Mouse (Mus musculus): ENCODE measurements at regions not wholly inside any gene's neighbourhood (a gene's known extent, or its start where the extent isn't known, plus 50 kb on each side); places are given as distances from the start of the nearest gene placed in this dataset.
A peak's percentile ranks its signal among the peaks of the same experiment; 100 is the strongest.

DNA sequence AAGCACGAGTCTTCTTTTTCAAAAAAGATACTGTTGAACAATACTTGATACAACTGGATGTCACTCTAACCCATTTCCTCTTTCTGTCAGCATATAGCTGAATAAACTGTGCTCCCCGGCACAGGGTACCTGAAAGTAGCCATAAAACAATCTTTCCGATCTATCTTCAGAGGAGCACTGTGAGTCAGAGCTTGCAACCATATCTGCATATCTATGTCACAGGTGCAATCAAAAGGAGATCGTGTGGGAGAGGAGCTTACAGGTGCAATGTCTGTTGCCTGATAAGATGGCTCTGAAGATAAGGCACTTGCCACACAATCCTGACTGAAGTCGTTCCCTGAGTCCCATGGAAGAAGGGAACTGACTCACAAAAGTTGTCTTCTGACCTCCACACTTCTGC lies 58.5 kb upstream of the Hnrnpa3 start:
- 84% methylated on average over 5 of the region's 5 CpGs for WGBS
- Histone ChIP-seq H3K36me3 (no peaks in the 10 kb centered on the region), H3K9me3 (replicated peaks) (no peaks in the 10 kb centered on the region), H3K4me1 (peaks cover 7% of the 10 kb centered on the region), H3K27ac (replicated peaks) (no peak overlapping the region), H3K27me3 (ENCODE audit: low read depth, poor library complexity, severe bottlenecking) (0 out of 2 replicates have a peak, but pooled peaks cover 8% of the 10 kb centered on the region), H3K4me3 (no peak overlapping the region)
- DNase-seq (ENCODE audit: low spot score): no peak

DNA sequence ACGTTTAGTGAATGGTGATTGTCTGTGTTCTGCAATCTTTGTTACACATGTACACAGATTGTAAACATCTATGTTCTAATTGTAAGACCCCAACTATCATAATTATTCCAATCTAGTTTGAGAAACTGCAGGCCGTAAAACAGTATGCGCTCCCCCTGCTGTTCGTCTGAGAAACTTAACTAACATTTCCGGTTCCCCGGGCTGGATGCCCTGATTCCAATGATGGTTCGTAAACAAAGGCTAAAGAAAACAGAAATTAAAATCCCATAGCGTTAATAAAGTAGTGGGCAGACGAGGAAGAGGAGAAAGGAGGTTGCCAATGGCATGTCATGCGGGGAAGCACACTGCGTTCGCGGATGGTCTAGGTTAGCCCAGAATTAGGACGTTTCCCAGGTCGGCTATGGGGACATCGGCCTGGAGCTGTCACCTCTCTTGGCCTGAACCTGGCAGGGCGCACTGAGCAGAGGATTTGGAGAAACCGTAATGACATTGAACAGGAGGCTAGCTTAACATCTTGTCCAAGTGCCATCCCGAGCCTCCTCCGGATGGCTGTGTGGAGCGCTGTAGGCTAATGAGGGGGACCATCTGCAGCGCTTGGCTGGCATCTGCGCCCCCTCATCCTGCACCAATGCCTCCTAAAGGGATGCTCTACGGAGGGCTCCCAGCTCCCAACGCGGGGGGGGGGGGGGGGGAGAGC lies 55.7 kb upstream of the Hnrnpa3 start:
- peak overlapping the region; percentile 52; the same call in 1 of the 2 replicates for H3K27ac ChIP-seq (replicated peaks)
- no peaks in the 10 kb centered on the region for H3K36me3 ChIP-seq
- H3K27me3 ChIP-seq (ENCODE audit: low read depth, poor library complexity, severe bottlenecking): peaks cover 25% of the 10 kb centered on the region
- peak; percentile 41 for DNase-seq (ENCODE audit: low spot score)
- WGBS: 13% methylated on average over 26 of the region's 26 CpGs
- H3K9me3 ChIP-seq (replicated peaks): no peaks in the 10 kb centered on the region
- H3K4me3 ChIP-seq: peak overlapping the region; percentile 55
- peaks cover 7% of the 10 kb centered on the region for H3K4me1 ChIP-seq

DNA sequence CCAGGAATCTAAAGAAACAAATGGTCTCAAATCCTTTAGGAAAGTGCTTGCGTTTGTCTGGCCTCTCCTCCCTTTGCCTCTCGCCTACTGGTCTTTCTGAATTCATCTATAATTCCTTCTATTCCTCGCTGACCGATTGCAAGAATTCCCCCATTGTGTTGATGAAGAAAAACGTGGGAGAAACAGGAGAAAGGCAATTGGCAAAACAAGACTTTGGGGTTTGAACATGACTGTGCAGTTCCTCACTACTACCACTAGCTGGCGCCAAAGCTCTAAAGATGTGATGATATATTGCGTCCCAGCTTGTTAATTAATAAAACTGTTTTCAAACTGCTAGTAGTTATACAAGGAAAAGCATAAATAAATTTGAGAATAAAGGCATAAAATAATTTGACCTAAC lies 53.4 kb upstream of the Hnrnpa3 start:
- Histone ChIP-seq H3K9me3 (replicated peaks) (no peaks in the 10 kb centered on the region), H3K4me1 (peaks cover 18% of the 10 kb centered on the region), H3K27ac (replicated peaks) (no peak overlapping the region), H3K27me3 (ENCODE audit: low read depth, poor library complexity, severe bottlenecking) (peaks cover 48% of the 10 kb centered on the region), H3K36me3 (no peaks in the 10 kb centered on the region), H3K4me3 (no peak overlapping the region)
- WGBS: 2% methylated on average over 7 of the region's 7 CpGs
- no peak for DNase-seq (ENCODE audit: low spot score)

DNA sequence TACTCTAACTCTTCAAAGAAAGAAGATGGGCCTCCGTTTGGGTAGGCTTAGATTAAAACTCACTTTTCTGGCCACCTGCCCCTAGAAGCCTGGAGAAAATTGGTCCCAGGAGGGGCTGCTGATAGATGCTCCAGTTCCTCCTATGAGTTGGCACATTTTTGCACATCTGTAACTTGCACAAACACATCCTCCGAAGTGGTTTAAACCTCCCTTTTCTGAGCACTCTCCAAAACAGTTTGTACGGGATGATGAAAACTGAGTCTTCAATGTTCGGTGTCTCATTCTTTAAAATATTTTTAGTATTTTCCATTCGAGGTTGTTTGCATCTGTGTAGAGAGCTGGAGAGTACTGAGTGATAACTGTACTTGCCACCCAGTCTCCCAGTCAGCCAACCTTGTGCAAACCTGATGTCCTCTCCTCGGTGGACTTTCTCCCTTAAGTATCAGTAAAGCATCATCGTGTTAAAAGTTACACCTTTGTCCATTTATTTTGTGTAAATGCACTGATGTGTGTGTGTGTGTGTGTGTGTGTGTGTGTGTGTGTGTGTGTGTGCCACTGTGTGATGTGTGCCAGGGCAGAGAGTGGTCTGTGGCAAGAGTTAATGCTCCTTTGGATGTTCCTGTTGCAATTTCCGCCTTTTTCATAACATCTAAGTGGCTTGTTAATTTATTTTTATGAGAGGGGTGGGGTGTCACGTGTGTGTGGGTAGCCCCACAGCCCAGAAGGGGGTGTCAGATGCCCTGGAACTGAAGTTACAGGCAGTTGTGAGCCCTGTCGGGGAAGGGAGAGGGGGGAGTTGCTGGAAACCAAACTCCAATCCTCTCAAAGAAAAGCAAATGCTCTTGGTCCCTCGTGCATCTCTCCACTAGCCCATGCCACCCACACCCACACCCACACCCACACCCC lies 51.8 kb upstream of the Hnrnpa3 start:
- no peak overlapping the region for H3K27ac ChIP-seq (replicated peaks)
- peaks cover 64% of the 10 kb centered on the region for H3K27me3 ChIP-seq (ENCODE audit: low read depth, poor library complexity, severe bottlenecking)
- no peak overlapping the region for H3K4me3 ChIP-seq
- no peaks in the 10 kb centered on the region for H3K36me3 ChIP-seq
- peaks cover 19% of the 10 kb centered on the region for H3K4me1 ChIP-seq
- DNase-seq (ENCODE audit: low spot score): no peak
- H3K9me3 ChIP-seq (replicated peaks): no peaks in the 10 kb centered on the region
- WGBS: 72% methylated on average over 11 of the region's 11 CpGs

DNA sequence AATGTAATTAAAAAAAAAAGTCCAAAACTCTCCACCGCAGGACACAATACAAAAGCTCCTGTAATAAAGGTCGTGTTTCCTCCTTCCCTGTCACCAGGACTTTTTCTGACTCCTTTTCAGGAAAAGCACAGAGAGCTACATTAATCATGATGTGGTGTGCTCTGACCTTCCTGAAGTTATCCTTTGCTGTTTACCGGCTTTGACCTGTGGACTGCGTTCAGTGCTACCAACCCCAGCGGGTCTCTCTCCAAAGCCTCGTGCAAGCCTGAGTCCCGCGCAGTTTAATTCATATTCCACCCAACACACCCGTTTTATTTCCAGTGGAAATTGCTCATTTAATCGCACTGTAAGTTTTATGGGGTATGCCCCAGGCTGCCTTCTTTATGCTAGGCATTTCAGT lies 51.1 kb upstream of the Hnrnpa3 start:
- Histone ChIP-seq H3K27me3 (ENCODE audit: low read depth, poor library complexity, severe bottlenecking) (peaks cover 64% of the 10 kb centered on the region), H3K27ac (replicated peaks) (no peak overlapping the region), H3K4me3 (no peak overlapping the region), H3K36me3 (no peaks in the 10 kb centered on the region), H3K4me1 (peaks cover 26% of the 10 kb centered on the region), H3K9me3 (replicated peaks) (no peaks in the 10 kb centered on the region)
- WGBS: 79% methylated on average over 10 of the region's 10 CpGs
- no peak for DNase-seq (ENCODE audit: low spot score)

DNA sequence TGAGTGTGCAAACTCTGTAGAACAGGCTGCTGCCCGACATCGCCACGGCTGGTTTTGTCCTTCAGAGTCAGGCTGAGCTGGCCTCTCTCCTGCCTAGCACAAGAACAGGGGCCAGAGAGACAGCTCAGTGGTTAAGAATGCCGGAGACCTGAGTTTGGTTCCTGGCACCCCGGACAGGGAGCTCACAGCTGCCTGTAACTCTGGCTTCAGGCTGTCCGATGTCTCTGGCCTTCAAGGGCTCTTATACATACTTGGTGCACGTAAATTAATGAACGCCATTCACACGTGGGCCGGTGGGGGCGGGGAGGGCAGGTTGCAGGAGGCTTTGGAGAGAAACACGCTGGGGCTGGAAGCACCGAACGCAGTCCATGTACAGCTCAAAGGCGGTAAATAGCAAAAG lies 50.6 kb upstream of the Hnrnpa3 start:
- Histone ChIP-seq H3K36me3 (no peaks in the 10 kb centered on the region), H3K9me3 (replicated peaks) (no peaks in the 10 kb centered on the region), H3K4me1 (peaks cover 28% of the 10 kb centered on the region), H3K27me3 (ENCODE audit: low read depth, poor library complexity, severe bottlenecking) (peaks cover 64% of the 10 kb centered on the region), H3K27ac (replicated peaks) (no peak overlapping the region), H3K4me3 (no peak overlapping the region)
- WGBS: 50% methylated on average over 15 of the region's 15 CpGs
- DNase-seq (ENCODE audit: low spot score): peak; percentile 33

DNA sequence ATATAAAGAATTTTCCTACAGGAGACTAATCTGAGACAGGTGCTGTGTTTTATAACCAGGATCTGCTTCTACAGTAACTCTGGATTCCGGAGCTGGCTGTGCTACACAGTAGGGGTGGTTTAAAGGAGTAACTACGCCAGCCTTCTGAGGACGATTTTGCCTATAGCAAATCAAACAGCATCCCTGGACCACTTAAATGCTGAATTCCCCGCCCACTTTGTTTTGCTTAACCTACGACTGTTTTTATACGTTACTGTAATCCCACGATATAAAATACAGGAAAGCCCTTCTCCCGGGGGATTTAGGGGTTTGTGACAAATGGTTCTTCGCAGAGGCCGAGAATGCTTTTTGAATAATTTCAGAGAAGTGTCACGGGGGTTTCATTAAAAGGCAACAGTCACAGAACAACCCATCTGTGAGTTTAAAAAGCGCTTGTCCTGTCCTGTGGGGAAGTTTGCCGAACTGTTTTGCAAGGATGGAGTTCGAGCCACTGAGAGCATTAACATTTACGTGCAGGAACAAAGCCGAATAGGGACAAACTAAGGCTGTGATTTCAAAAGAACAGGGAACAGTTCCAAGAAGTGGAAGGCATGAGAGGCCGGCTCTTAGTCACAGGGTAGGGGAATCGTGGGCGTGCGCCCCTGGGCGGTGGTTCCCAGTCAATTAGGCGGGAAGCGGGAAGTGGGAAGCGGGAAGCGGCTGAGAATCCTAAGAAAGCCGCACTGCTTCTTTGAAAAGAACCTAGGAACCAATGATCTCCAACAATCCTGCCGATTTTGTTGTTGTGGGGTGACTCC lies 49.7 kb upstream of the Hnrnpa3 start:
- Histone ChIP-seq H3K36me3 (no peaks in the 10 kb centered on the region), H3K27me3 (ENCODE audit: low read depth, poor library complexity, severe bottlenecking) (peaks cover 64% of the 10 kb centered on the region), H3K9me3 (replicated peaks) (no peaks in the 10 kb centered on the region), H3K4me1 (peaks cover 24% of the 10 kb centered on the region), H3K4me3 (peak overlapping the region; percentile 45), H3K27ac (replicated peaks) (peak overlapping the region; percentile 64)
- whole genome bisulfite sequencing: 21% methylated on average over 27 of the region's 27 CpGs
- peak; percentile 51 for DNase-seq (ENCODE audit: low spot score)
